Mouse (Mus musculus) heart, adult 2 months (tissue): ENCODE results near the gene Lin52.

Source experiments
- CTCF ChIP-seq: fragments of 200-600 bp; IDR thresholded peaks from 2 replicates; pipeline ENCODE4 v1.8.1; 2022; ENCODE audit warnings: antibody characterized with exemption, mild to moderate bottlenecking, moderate library complexity
- EP300 ChIP-seq: fragments of 200-500 bp; IDR thresholded peaks from 2 replicates; pipeline ENCODE4 v1.6.1; 2011; ENCODE audit warnings: low read depth, low read length, control low read depth; ENCODE audit not compliant: insufficient read depth
- POLR2A ChIP-seq: fragments of 200-500 bp; IDR thresholded peaks from 2 replicates; pipeline ENCODE4 v1.6.1; 2011; ENCODE audit warnings: mild to moderate bottlenecking, low read depth, low read length, control low read depth; ENCODE audit not compliant: insufficient read depth

GRCm38 (mm10) chr12:84417605-84417922, 33.7 kb upstream of the Lin52 start:
- TF ChIP-seq EP300 (no peak), CTCF (no peak), POLR2A (no peak)
